Mouse (Mus musculus) lung, adult 2 months (tissue): ENCODE results near the gene Kif4.

Experiments used
- CTCF ChIP-seq: fragments of 200-500 bp; IDR thresholded peaks from 2 replicates; pipeline ENCODE4 v1.5.1; 2011; ENCODE audit warnings: mild to moderate bottlenecking, low read length, control low read depth; ENCODE audit not compliant: insufficient read depth
- POLR2A ChIP-seq: fragments of 200-500 bp; IDR thresholded peaks from 2 replicates; pipeline ENCODE4 v1.6.1; 2011; ENCODE audit warnings: low read depth, mild to moderate bottlenecking, control low read depth, low read length, borderline replicate concordance; ENCODE audit errors: extremely low read depth

DNA sequence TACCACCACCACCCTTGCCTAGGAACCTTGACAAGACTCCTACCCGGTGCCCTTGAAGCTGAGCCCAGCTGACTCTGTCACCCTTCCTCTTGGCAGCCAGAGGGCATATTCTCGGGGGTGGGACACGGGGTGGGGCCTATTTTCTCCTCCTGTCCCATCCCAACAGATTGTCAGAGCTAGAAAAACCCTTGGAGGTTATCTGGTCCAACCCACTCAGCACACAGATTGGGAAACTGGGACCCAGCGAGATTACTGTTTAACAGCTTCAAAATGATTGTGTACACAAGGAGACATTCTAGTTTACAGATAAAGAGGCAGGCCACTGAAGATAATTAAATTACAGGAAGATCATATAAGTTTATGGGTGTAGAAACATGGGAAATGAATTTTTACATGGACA lies 30.7 kb upstream of the Kif4 start, which contains the start of gene P2ry4:
- TF ChIP-seq CTCF = no peak
- TF ChIP-seq POLR2A = no peak
